ENCODE assay signal across 17 mouse cellular contexts in genomic region chr16:24620021-24620420, GRCm38 (mm10).
DNase-seq lines count a peak whose midpoint lies in the region; ATAC-seq and TF ChIP-seq lines count a peak whose summit lies in the region.
"Had no signal": no experiment of that assay in that cellular context is flagged by ENCODE, and none has a peak within 500 bp of the region (broad histone marks: within the 10 kb centered on the region; RNA-seq: fewer than 3 reads in every experiment).

No protein-coding gene starts in this region.

- no peaks in the 10 kb centered on the region for H3K27me3 ChIP-seq in kidney, adult 2 months (replicated peaks; ENCODE audit: control insufficient read depth, insufficient read depth, low read length)
- H3K27me3 ChIP-seq: heart, embryonic 15.5 days; stomach, embryonic 15.5 days had no signal

- peaks cover 8% of the 10 kb centered on the region for H3K4me1 ChIP-seq in kidney, adult 2 months (ENCODE audit: control insufficient read depth, insufficient read depth, low read length)
- H3K4me1 ChIP-seq: heart, embryonic 15.5 days; stomach, embryonic 15.5 days had no signal

- TF ChIP-seq POLR2A in kidney, adult 2 months (IDR thresholded peaks at IDR 0.05; ENCODE audit: low read depth, low read length), result no peak

- WGBS in kidney, adult 2 months, result 87% methylated on average over 3 of the region's 3 CpGs

- TF ChIP-seq CTCF in kidney, adult 2 months (conservative IDR thresholded peaks at IDR 0.05; ENCODE audit: insufficient read depth, insufficient read length, low read depth, low read length), result no peak

- peak; percentile 90 for ATAC-seq in granulocyte monocyte progenitor cell, adult 5-6 weeks (replicated peaks; ENCODE audit: poor library complexity, severe bottlenecking)
- ATAC-seq: hindbrain, postnatal 0 days had no signal

- DNase-seq in layer of hippocampus, adult 9-10 months (ENCODE audit: low spot score), result peak; percentile 21
- no peak for DNase-seq in layer of hippocampus, postnatal 36 days
- peak; percentile 71 to 73 for DNase-seq in B cell, adult 2 months
- DNase-seq in spleen, adult 18-20 months, result peak; percentile 44 to 48
- no peak for DNase-seq in kidney, adult 2 months
- DNase-seq in kidney, postnatal 14 days, result no peak
- DNase-seq in right cerebral cortex, postnatal 25 days, result no peak
- DNase-seq: adrenal gland, postnatal 25 days; cerebellum, adult 11 months; gastrocnemius, postnatal 36 days; kidney, adult 8-10 months; liver; thymus, postnatal 25 days had no signal

- H3K36me3 ChIP-seq in kidney, adult 2 months (ENCODE audit: control insufficient read depth, insufficient read depth, low read length), result no peaks in the 10 kb centered on the region; the same call in 1 of the 2 replicates
- H3K36me3 ChIP-seq: heart, embryonic 15.5 days; stomach, embryonic 15.5 days had no signal

- H3K4me3 ChIP-seq in kidney, adult 2 months (ENCODE audit: insufficient read depth, low read depth, low read length), result no peak overlapping the region
- H3K4me3 ChIP-seq: heart, embryonic 15.5 days; stomach, embryonic 15.5 days had no signal

- no peak overlapping the region for H3K27ac ChIP-seq in kidney, adult 2 months (ENCODE audit: insufficient read depth, low read depth, low read length)
- H3K27ac ChIP-seq: heart, embryonic 15.5 days; hindbrain, postnatal 0 days; stomach, embryonic 15.5 days had no signal

Comparison
In these comparisons a context has a peak if more than half of its experiments do, and no peak if none do; other contexts are left out.
1. DNase-seq: peak in layer of hippocampus, adult 9-10 months (single experiment), B cell, adult 2 months (2 of 2) and spleen, adult 18-20 months (2 of 2); none in layer of hippocampus, postnatal 36 days (0 of 2), kidney, adult 2 months (single experiment), kidney, postnatal 14 days (single experiment) and right cerebral cortex, postnatal 25 days (single experiment).